Mouse (Mus musculus): ENCODE data around the gene Olfr825. TPM values are rescaled to one million over a fixed set of nuclear protein-coding genes. Genes with fewer than 3 reads are reported as not detected.
"Not testable (repeated sequence)": the region's sequence is repeated elsewhere in the genome, so short reads cannot be mapped to it uniquely, and the experiment has no call there.

Gene Olfr825
- total RNA-seq (2021): not detected

GRCm38 (mm10) chr10:130166666-130167065 is at the start of gene Olfr825:
Olfr825 (minus strand) TSS chr10:130166766.
- no peak for DNase-seq

GRCm38 (mm10) chr10:130214303-130214702 is 47.7 kb upstream of the Olfr825 start, which contains the start of gene Olfr827:
Olfr827 (minus strand) TSS chr10:130214403.
- no peak for DNase-seq

- no peak for DNase-seq
These were observed 17.5 kb upstream of the Olfr825 start, which contains the start of gene Olfr826 for GRCm38 (mm10) chr10:130184086-130184485. Olfr826 (minus strand) TSS chr10:130184186.

- no peak for DNase-seq
These were observed 1.4 kb downstream of the Olfr825 start for GRCm38 (mm10) chr10:130165196-130165595.

- no peak for DNase-seq
These were observed 22.4 kb downstream of the Olfr825 start for GRCm38 (mm10) chr10:130144121-130144520.

- not testable (repeated sequence) for DNase-seq
These were observed 24.1 kb downstream of the Olfr825 start for GRCm38 (mm10) chr10:130142481-130142880.

GRCm38 (mm10) chr10:130134811-130135210 is 31.8 kb downstream of the Olfr825 start:
- DNase-seq: no peak

- not testable (repeated sequence) for DNase-seq
These were observed 36.7 kb downstream of the Olfr825 start, which contains the start of gene Olfr824 for GRCm38 (mm10) chr10:130129900-130130299. Olfr824 (minus strand) TSS chr10:130130000.

GRCm38 (mm10) chr10:130116045-130116444 is 50.5 kb downstream of the Olfr825 start:
- not testable (repeated sequence) for DNase-seq

GRCm38 (mm10) chr10:130115283-130115682 is 51.3 kb downstream of the Olfr825 start, which contains the start of gene Olfr823:
Olfr823 (minus strand) TSS chr10:130115383.
- DNase-seq: not testable (repeated sequence)

Other genes starting within 250 kb of the Olfr825 start
- not detected for gene Olfr818, start 217.7 kb downstream of the Olfr825 start, total RNA-seq (2021)
- not detected for gene Olfr819, start 199.5 kb downstream of the Olfr825 start, total RNA-seq (2021)
- not detected for gene Olfr247, start 190.6 kb downstream of the Olfr825 start, total RNA-seq (2021)
- not detected for gene Gm10310, start 181.7 kb downstream of the Olfr825 start, total RNA-seq (2021)
- not detected for gene Olfr820, start 154.1 kb downstream of the Olfr825 start, total RNA-seq (2021)
- not detected for gene Olfr821, start 136.4 kb downstream of the Olfr825 start, total RNA-seq (2021)
- not detected for gene Olfr822, start 95.6 kb downstream of the Olfr825 start, total RNA-seq (2021)
- gene Olfr823, start 51.4 kb downstream of the Olfr825 start, total RNA-seq (2021): not detected
- not detected for gene Olfr824, start 36.8 kb downstream of the Olfr825 start, total RNA-seq (2021)
- gene Olfr826, start 17.4 kb upstream of the Olfr825 start, total RNA-seq (2021): not detected
- gene Olfr827, start 47.6 kb upstream of the Olfr825 start, total RNA-seq (2021): not detected
- not detected for gene Neurod4, start 113.5 kb upstream of the Olfr825 start, total RNA-seq (2021)
- under 1 TPM; 0.33 to 0.50 TPM for gene Tespa1, start 156.1 kb upstream of the Olfr825 start, total RNA-seq (2021)
- not detected for gene Vmn2r84, start 227.6 kb upstream of the Olfr825 start, total RNA-seq (2021)

All from heart, postnatal 4 days (tissue).